In genomic region chr3:54361656-54362055, GRCm38 (mm10) we compare ENCODE assay signal across 19 mouse cellular contexts. TPM values are rescaled to one million over a fixed set of nuclear protein-coding genes. Genes with fewer than 3 reads are reported as not detected.
DNase-seq lines count a peak whose midpoint lies in the region; ATAC-seq and TF ChIP-seq lines count a peak whose summit lies in the region.
"Had no signal": no experiment of that assay in that cellular context is flagged by ENCODE, and none has a peak within 500 bp of the region (broad histone marks: within the 10 kb centered on the region; RNA-seq: fewer than 3 reads in every experiment).

No protein-coding gene starts in this region.

- H3K4me1 ChIP-seq in heart, embryonic 13.5 days = peaks cover 23% of the 10 kb centered on the region
- H3K4me1 ChIP-seq in lung, embryonic 15.5 days = peaks cover 13% of the 10 kb centered on the region; the same call in 1 of the 2 replicates
- no peaks in the 10 kb centered on the region for H3K4me1 ChIP-seq in lung, postnatal 0 days (ENCODE audit: insufficient read depth, low read depth, low read length)
- H3K4me1 ChIP-seq in embryonic fibroblast, embryonic 13.5 days (ENCODE audit: control insufficient read depth, insufficient read depth, low read length) = peaks cover 6% of the 10 kb centered on the region; the same call in 1 of the 2 replicates

- peak overlapping the region; percentile 68 for H3K9ac ChIP-seq in heart, embryonic 13.5 days
- no peak overlapping the region for H3K9ac ChIP-seq in lung, embryonic 15.5 days
- no peak overlapping the region for H3K9ac ChIP-seq in lung, postnatal 0 days (replicated peaks; ENCODE audit: low read depth)
- H3K9ac ChIP-seq: liver, embryonic 13.5 days; midbrain, embryonic 13.5 days; stomach, embryonic 15.5 days had no signal

- ATAC-seq in heart, embryonic 13.5 days (ENCODE audit: extremely low read depth, insufficient number of reproducible peaks, low FRiP score, low TSS enrichment) = no peak
- ATAC-seq in lung, embryonic 15.5 days (ENCODE audit: borderline replicate concordance, extremely low read depth, low FRiP score, low TSS enrichment) = no peak
- no peak for ATAC-seq in lung, postnatal 0 days
- ATAC-seq in erythroid progenitor cell, adult 5-6 weeks (replicated peaks; ENCODE audit: low FRiP score, poor library complexity, severe bottlenecking) = no peak
- ATAC-seq: midbrain, embryonic 13.5 days had no signal

- intact Hi-C loops in heart, postnatal 25 days (cut with DNase I) = no loop called here

- no peak for TF ChIP-seq CTCF in lung, postnatal 0 days (IDR thresholded peaks at IDR 0.05)
- TF ChIP-seq CTCF in embryonic fibroblast, embryonic 13.5 days (IDR thresholded peaks at IDR 0.05; ENCODE audit: borderline replicate concordance, insufficient read depth, low read length) = no peak
- TF ChIP-seq CTCF in layer of hippocampus, adult 2 months (conservative IDR thresholded peaks at IDR 0.05) = no peak

- no peak; the same call in 1 of the 2 replicates for TF ChIP-seq POLR2A in embryonic fibroblast, embryonic 13.5 days (IDR thresholded peaks at IDR 0.05; ENCODE audit: low read depth, low read length)

- peak overlapping the region; percentile 63 for H3K27ac ChIP-seq in heart, embryonic 13.5 days (replicated peaks)
- no peak overlapping the region for H3K27ac ChIP-seq in lung, embryonic 15.5 days
- H3K27ac ChIP-seq in lung, postnatal 0 days (ENCODE audit: low read length) = no peak overlapping the region
- no peak overlapping the region for H3K27ac ChIP-seq in embryonic fibroblast, embryonic 13.5 days (ENCODE audit: insufficient read depth, low read length)
- H3K27ac ChIP-seq in layer of hippocampus, adult 2 months = no peak overlapping the region
- H3K27ac ChIP-seq: hindbrain, embryonic 10.5 days; liver, embryonic 13.5 days; macrophage; midbrain, embryonic 13.5 days had no signal

- H3K9me3 ChIP-seq in heart, embryonic 13.5 days = no peaks in the 10 kb centered on the region
- H3K9me3 ChIP-seq in lung, embryonic 15.5 days = no peaks in the 10 kb centered on the region
- H3K9me3 ChIP-seq in lung, postnatal 0 days (ENCODE audit: low read length) = no peaks in the 10 kb centered on the region
- H3K9me3 ChIP-seq: hindbrain, embryonic 10.5 days; liver, embryonic 13.5 days; midbrain, embryonic 13.5 days; stomach, embryonic 15.5 days had no signal

- no peak for DNase-seq in heart, postnatal 25 days (ENCODE audit: low spot score)
- no peak for DNase-seq in lung, postnatal 0 days (ENCODE audit: low spot score)
- DNase-seq in layer of hippocampus, adult 8-10 months (ENCODE audit: low spot score in 2 of 2) = no peak
- DNase-seq in layer of hippocampus, adult 2 months (ENCODE audit: low spot score in 2 of 2) = no peak
- DNase-seq: adrenal gland, postnatal 36 days; B cell, adult 2 months; gastrocnemius, postnatal 25 days; kidney, adult 11 months; liver, embryonic 13.5 days; thymus, postnatal 25 days had no signal

- no peak for TF ChIP-seq EP300 in lung, postnatal 0 days (IDR thresholded peaks at IDR 0.05)

- H3K36me3 ChIP-seq in heart, embryonic 13.5 days = peaks cover 11% of the 10 kb centered on the region
- no peaks in the 10 kb centered on the region for H3K36me3 ChIP-seq in lung, embryonic 15.5 days
- H3K36me3 ChIP-seq in lung, postnatal 0 days (ENCODE audit: insufficient read depth, low read length) = no peaks in the 10 kb centered on the region
- H3K36me3 ChIP-seq: hindbrain, embryonic 10.5 days; liver, embryonic 13.5 days; midbrain, embryonic 13.5 days; stomach, embryonic 15.5 days had no signal

- peak overlapping the region; percentile 58 for H3K4me2 ChIP-seq in heart, embryonic 13.5 days
- no peak overlapping the region for H3K4me2 ChIP-seq in lung, embryonic 15.5 days
- H3K4me2 ChIP-seq in lung, postnatal 0 days (replicated peaks; ENCODE audit: low read depth, low read length) = no peak overlapping the region
- H3K4me2 ChIP-seq: liver, embryonic 13.5 days; midbrain, embryonic 13.5 days had no signal

- no peaks in the 10 kb centered on the region for H3K27me3 ChIP-seq in heart, embryonic 13.5 days (replicated peaks)
- H3K27me3 ChIP-seq in lung, embryonic 15.5 days = no peaks in the 10 kb centered on the region
- H3K27me3 ChIP-seq in lung, postnatal 0 days (replicated peaks; ENCODE audit: insufficient read depth, low read length) = no peaks in the 10 kb centered on the region
- H3K27me3 ChIP-seq: liver, embryonic 13.5 days; midbrain, embryonic 13.5 days; stomach, embryonic 15.5 days had no signal

- H3K4me3 ChIP-seq in heart, embryonic 13.5 days = peak overlapping the region; percentile 43
- H3K4me3 ChIP-seq in lung, embryonic 15.5 days = 0 out of 2 replicates have a peak overlapping the region, but pooled peaks have one; percentile 4
- H3K4me3 ChIP-seq in lung, postnatal 0 days (ENCODE audit: low read depth, low read length) = no peak overlapping the region
- H3K4me3 ChIP-seq in embryonic fibroblast, embryonic 13.5 days (ENCODE audit: insufficient read depth, low read length) = peak overlapping the region; percentile 51
- H3K4me3 ChIP-seq in layer of hippocampus, adult 2 months = no peak overlapping the region
- H3K4me3 ChIP-seq: erythroblast, embryonic 14.5 days; hindbrain, embryonic 10.5 days; midbrain, embryonic 13.5 days; stomach, embryonic 15.5 days had no signal

RNA-seq across cellular contexts. Expression of gene Postn, which starts 0.7 kb away (rescaled TPM):
- polyA plus RNA-seq in heart, embryonic 13.5 days (2015; fragmentation: Nextera tagmentation; extraction: Ambion mirVana) = 190 and 200 TPM in 2 replicates
- 10 to 100 TPM; 28.1 to 33.8 TPM for total RNA-seq in heart, postnatal 25 days (2021)
- 102 and 129 TPM in 2 replicates for polyA plus RNA-seq in lung, embryonic 15.5 days (2015; fragmentation: Nextera tagmentation; extraction: Ambion mirVana)
- polyA plus RNA-seq in lung, postnatal 0 days (2015; fragmentation: Nextera tagmentation; extraction: Ambion mirVana) = 199 and 239 TPM in 2 replicates
- 1,715 and 3,345 TPM in 2 replicates for polyA plus RNA-seq in embryonic fibroblast, embryonic 13.5 days (2011; ENCODE audit: insufficient read length, low read depth, missing spikeins)
- total RNA-seq in layer of hippocampus, adult 8-10 months (2022) = 1 to 10 TPM; 1.2 to 2.3 (median 1.4) TPM
- total RNA-seq in layer of hippocampus, adult 2 months (2021) = 1 to 10 TPM; 1.1 to 2.2 TPM
- not detected in 2 replicates for total RNA-seq in erythroid progenitor cell, adult 5-6 weeks (2015; ENCODE audit: low replicate concordance)
- total RNA-seq in erythroid progenitor cell, adult 5-6 weeks (2017; ENCODE audit: low replicate concordance) = not detected in 2 replicates
- polyA plus RNA-seq: erythroblast, embryonic 14.5 days had no signal

Comparison
In these comparisons a context has a peak if more than half of its experiments do, and no peak if none do; other contexts are left out.
1. H3K4me3 ChIP-seq: peak in heart, embryonic 13.5 days (single experiment), lung, embryonic 15.5 days (single experiment) and embryonic fibroblast, embryonic 13.5 days (single experiment); none in lung, postnatal 0 days (single experiment) and layer of hippocampus, adult 2 months (single experiment).
2. RNA of gene Postn, which starts 0.7 kb away (total RNA-seq): 28.1 to 33.8 TPM in heart, postnatal 25 days; 1.1 to 2.2 TPM in layer of hippocampus, adult 2 months, 1.2 to 2.3 TPM in layer of hippocampus, adult 8-10 months and not detected in erythroid progenitor cell, adult 5-6 weeks; every median in the first group is over 4 times any median in the second.